ENCODE assay signal across 8 mouse cellular contexts in genomic region chr16:34930110-34930509, GRCm38 (mm10).
DNase-seq lines count a peak whose midpoint lies in the region; ATAC-seq lines count a peak whose summit lies in the region.
"Had no signal": no experiment of that assay in that cellular context is flagged by ENCODE, and none has a peak within 500 bp of the region (broad histone marks: within the 10 kb centered on the region; RNA-seq: fewer than 3 reads in every experiment).

No protein-coding gene starts in this region.

- no peak overlapping the region for H3K9ac ChIP-seq in hindbrain, embryonic 12.5 days
- no peak overlapping the region for H3K9ac ChIP-seq in hindbrain, embryonic 16.5 days (ENCODE audit: low read depth, low read length)
- no peak overlapping the region for H3K9ac ChIP-seq in embryonic facial prominence, embryonic 12.5 days
- H3K9ac ChIP-seq: forebrain, embryonic 13.5 days had no signal

- peak; percentile 75 for DNase-seq in large intestine, adult 2 months (ENCODE audit: low read depth, low spot score)
- DNase-seq in testis, postnatal 10 days (ENCODE audit: low spot score), result no peak
- no peak for DNase-seq in ovary, postnatal 14 days (ENCODE audit: low spot score)

- no peaks in the 10 kb centered on the region for H3K36me3 ChIP-seq in hindbrain, embryonic 12.5 days
- H3K36me3 ChIP-seq in hindbrain, embryonic 16.5 days (ENCODE audit: control insufficient read depth, insufficient read depth, low read length), result no peaks in the 10 kb centered on the region
- H3K36me3 ChIP-seq in embryonic facial prominence, embryonic 12.5 days, result no peaks in the 10 kb centered on the region

- H3K4me2 ChIP-seq in hindbrain, embryonic 12.5 days (replicated peaks), result no peak overlapping the region
- H3K4me2 ChIP-seq in hindbrain, embryonic 16.5 days (ENCODE audit: low read length), result no peak overlapping the region
- no peak overlapping the region for H3K4me2 ChIP-seq in embryonic facial prominence, embryonic 12.5 days (replicated peaks)
- H3K4me2 ChIP-seq: forebrain, embryonic 13.5 days had no signal

- ATAC-seq in hindbrain, embryonic 12.5 days (ENCODE audit: low FRiP score), result no peak
- no peak for ATAC-seq in hindbrain, embryonic 16.5 days
- no peak for ATAC-seq in embryonic facial prominence, embryonic 12.5 days (ENCODE audit: insufficient number of reproducible peaks, insufficient read depth, low FRiP score, low TSS enrichment)
- peak; percentile 45 for ATAC-seq in megakaryocyte progenitor cell, adult 5-6 weeks (replicated peaks; ENCODE audit: poor library complexity)
- ATAC-seq: forebrain, embryonic 13.5 days had no signal

- H3K27me3 ChIP-seq in hindbrain, embryonic 12.5 days, result no peaks in the 10 kb centered on the region
- no peaks in the 10 kb centered on the region for H3K27me3 ChIP-seq in hindbrain, embryonic 16.5 days (replicated peaks; ENCODE audit: control insufficient read depth, insufficient read depth, low read length)
- H3K27me3 ChIP-seq in embryonic facial prominence, embryonic 12.5 days, result no peaks in the 10 kb centered on the region
- H3K27me3 ChIP-seq: forebrain, embryonic 13.5 days had no signal

- WGBS in hindbrain, embryonic 12.5 days, result 73% methylated on average over 7 of the region's 7 CpGs
- WGBS in hindbrain, embryonic 16.5 days, result 84% methylated on average over 7 of the region's 7 CpGs
- WGBS in embryonic facial prominence, embryonic 12.5 days, result 76% methylated on average over 7 of the region's 7 CpGs
- 20% methylated on average over 7 of the region's 7 CpGs for WGBS in large intestine, adult 2 months

- H3K4me1 ChIP-seq in hindbrain, embryonic 12.5 days, result peaks cover 12% of the 10 kb centered on the region; the same call in 1 of the 2 replicates
- no peaks in the 10 kb centered on the region for H3K4me1 ChIP-seq in hindbrain, embryonic 16.5 days (ENCODE audit: control insufficient read depth, insufficient read depth, low read depth, low read length)
- peaks cover 36% of the 10 kb centered on the region for H3K4me1 ChIP-seq in embryonic facial prominence, embryonic 12.5 days
- H3K4me1 ChIP-seq: forebrain, embryonic 13.5 days had no signal

- no peak overlapping the region for H3K4me3 ChIP-seq in hindbrain, embryonic 12.5 days
- H3K4me3 ChIP-seq in hindbrain, embryonic 16.5 days (ENCODE audit: low read length), result no peak overlapping the region
- no peak overlapping the region for H3K4me3 ChIP-seq in embryonic facial prominence, embryonic 12.5 days
- H3K4me3 ChIP-seq: forebrain, embryonic 13.5 days had no signal

- H3K9me3 ChIP-seq in hindbrain, embryonic 12.5 days (replicated peaks), result no peaks in the 10 kb centered on the region
- H3K9me3 ChIP-seq in hindbrain, embryonic 16.5 days (ENCODE audit: control insufficient read depth, low read length), result no peaks in the 10 kb centered on the region
- no peaks in the 10 kb centered on the region for H3K9me3 ChIP-seq in embryonic facial prominence, embryonic 12.5 days
- H3K9me3 ChIP-seq: forebrain, embryonic 13.5 days had no signal

- 0 out of 2 replicates have a peak overlapping the region, but pooled peaks have one; percentile 4 for H3K27ac ChIP-seq in hindbrain, embryonic 12.5 days
- H3K27ac ChIP-seq in hindbrain, embryonic 16.5 days (ENCODE audit: low read depth, low read length), result no peak overlapping the region
- H3K27ac ChIP-seq in embryonic facial prominence, embryonic 12.5 days, result 0 out of 2 replicates have a peak overlapping the region, but pooled peaks have one; percentile 17
- H3K27ac ChIP-seq: forebrain, embryonic 13.5 days had no signal
